Mouse (Mus musculus): Measurements from ENCODE around the gene Syncrip. TPM values are rescaled to one million over a fixed set of nuclear protein-coding genes. Genes with fewer than 3 reads are reported as not detected.

Syncrip gene
- polyA plus RNA-seq, 1 experiment, result 30.1 TPM

DNA sequence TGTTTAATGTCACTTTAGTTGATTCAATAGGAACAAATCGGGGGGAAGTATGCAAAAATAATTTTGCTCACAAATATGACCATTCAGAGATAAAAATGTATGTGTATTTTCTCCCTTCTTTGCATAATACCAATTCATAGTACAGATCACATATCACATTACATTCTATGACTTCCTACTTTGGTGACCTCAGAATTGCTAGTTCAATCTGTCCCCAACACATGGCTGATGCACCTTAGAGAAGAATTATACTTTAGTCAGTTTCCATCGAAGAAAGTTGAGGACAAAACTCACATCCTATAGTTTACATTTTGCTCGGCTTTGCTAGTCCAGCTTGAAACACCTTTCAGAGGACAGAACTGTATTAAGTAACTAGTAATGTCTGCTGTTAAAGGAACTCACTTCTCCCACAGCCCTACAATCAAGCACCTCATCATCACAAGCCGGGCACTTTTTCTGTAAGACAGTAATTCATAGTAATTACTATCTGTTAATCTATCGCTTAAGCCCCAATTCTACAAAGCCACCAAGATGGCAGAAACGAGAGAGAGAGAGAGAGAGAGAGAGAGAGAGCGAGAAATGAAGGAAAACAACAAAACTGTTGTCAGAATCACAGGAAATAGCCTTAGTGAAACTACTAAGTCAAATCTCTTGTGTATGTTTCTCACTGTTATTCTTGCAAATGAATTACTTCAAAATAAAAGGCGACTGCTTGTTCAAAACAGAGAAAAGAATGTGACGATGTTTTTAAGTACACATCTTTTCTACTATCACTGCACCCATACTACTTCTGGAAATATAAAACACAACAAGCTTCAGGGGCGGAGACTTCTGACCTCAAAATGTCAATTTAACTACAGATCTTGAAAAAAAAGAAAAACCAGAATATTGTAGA, 44.8 kb downstream of the Syncrip start:
- TF ChIP-seq CTCF (IDR thresholded peaks at IDR 0.05; ENCODE audit: borderline replicate concordance, insufficient read depth, low read depth, low read length) (no peak), POLR2A (IDR thresholded peaks at IDR 0.05; ENCODE audit: borderline replicate concordance, insufficient read depth, low read length) (no peak)
- Histone ChIP-seq H3K27ac (ENCODE audit: insufficient read depth, low read length) (no peak overlapping the region), H3K4me1 (ENCODE audit: control insufficient read depth, insufficient read depth, low read length) (peaks cover 8% of the 10 kb centered on the region), H3K4me3 (replicated peaks; ENCODE audit: insufficient read depth, low read depth, low read length) (peak overlapping the region; percentile 70), H3K27me3 (ENCODE audit: control insufficient read depth, insufficient read depth, low read length) (no peaks in the 10 kb centered on the region)
- 39% methylated on average over 10 of the region's 10 CpGs for WGBS
- DNase-seq, result no peak

DNA sequence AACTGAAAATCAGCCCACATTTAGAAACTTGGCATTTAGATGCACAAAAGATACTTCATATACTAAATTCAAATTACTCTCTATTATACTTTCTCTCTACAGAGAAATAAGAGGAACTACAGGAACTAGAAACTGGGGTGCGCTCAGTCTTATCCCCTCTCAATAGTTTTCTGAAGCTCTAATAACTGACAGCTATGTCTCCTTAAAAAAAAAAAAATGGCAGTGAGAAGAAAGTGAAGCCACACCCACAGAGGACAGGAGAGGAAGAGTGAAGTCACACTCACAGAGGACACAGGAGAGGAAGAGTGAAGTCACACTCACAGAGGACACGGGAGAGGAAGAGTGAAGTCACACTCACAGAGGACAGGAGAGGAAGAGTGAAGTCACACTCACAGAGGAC, 58.0 kb downstream of the Syncrip start:
- 86% methylated on average over 2 of the region's 2 CpGs for WGBS
- Histone ChIP-seq H3K4me3 (replicated peaks; ENCODE audit: insufficient read depth, low read depth, low read length) (no peak overlapping the region), H3K4me1 (ENCODE audit: control insufficient read depth, insufficient read depth, low read length) (no peaks in the 10 kb centered on the region), H3K27ac (ENCODE audit: insufficient read depth, low read length) (no peak overlapping the region), H3K27me3 (ENCODE audit: control insufficient read depth, insufficient read depth, low read length) (no peaks in the 10 kb centered on the region)
- TF ChIP-seq CTCF (IDR thresholded peaks at IDR 0.05; ENCODE audit: borderline replicate concordance, insufficient read depth, low read depth, low read length) (no peak), POLR2A (IDR thresholded peaks at IDR 0.05; ENCODE audit: borderline replicate concordance, insufficient read depth, low read length) (no peak)
- no peak for DNase-seq

DNA sequence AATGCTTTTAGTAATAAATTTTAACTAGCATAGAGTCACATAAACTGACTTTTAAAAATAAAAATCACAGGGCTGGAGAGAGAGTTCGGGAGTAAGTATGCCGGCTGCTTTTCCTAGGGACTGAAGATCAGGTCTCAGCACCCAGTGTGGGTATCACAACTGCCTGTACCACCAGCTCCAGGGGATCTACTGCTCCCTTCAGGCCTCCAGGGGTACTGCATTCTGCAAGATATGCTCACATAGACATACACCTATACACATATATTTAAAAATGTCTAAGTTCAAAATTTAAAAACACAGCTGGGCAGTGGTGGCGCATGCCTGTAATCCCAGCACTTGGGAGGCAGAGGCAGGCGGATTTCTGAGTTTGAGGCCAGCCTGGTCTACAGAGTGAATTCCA, 59.9 kb downstream of the Syncrip start:
- Histone ChIP-seq H3K27me3 (ENCODE audit: control insufficient read depth, insufficient read depth, low read length) (no peaks in the 10 kb centered on the region), H3K4me1 (ENCODE audit: control insufficient read depth, insufficient read depth, low read length) (no peaks in the 10 kb centered on the region), H3K27ac (ENCODE audit: insufficient read depth, low read length) (no peak overlapping the region), H3K4me3 (replicated peaks; ENCODE audit: insufficient read depth, low read depth, low read length) (no peak overlapping the region)
- no peak for TF ChIP-seq CTCF (IDR thresholded peaks at IDR 0.05; ENCODE audit: borderline replicate concordance, insufficient read depth, low read depth, low read length)
- no peak for TF ChIP-seq POLR2A (IDR thresholded peaks at IDR 0.05; ENCODE audit: borderline replicate concordance, insufficient read depth, low read length)
- WGBS, result 97% methylated on average over 4 of the region's 4 CpGs
- DNase-seq, result no peak

DNA sequence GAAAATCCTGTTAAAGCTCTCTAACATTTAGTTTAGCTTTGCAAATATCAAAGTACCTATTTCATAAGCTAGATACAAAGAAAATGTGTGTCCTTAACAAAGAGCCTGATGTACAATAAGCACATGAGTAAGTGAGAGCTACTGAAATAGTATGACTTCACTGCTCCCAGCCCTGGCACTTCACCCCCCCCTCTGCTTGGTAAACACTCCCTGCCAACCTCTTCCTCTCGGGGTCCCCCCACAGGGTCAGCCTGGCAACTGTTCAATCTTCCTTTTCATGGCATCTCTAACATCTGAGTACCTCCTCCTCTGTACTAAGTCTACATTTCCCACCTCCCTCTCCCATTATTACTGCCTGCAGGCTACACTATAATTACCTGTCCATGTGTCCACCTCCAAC, 65.6 kb downstream of the Syncrip start:
- TF ChIP-seq CTCF (IDR thresholded peaks at IDR 0.05; ENCODE audit: borderline replicate concordance, insufficient read depth, low read depth, low read length) (no peak), POLR2A (IDR thresholded peaks at IDR 0.05; ENCODE audit: borderline replicate concordance, insufficient read depth, low read length) (no peak)
- Histone ChIP-seq H3K4me1 (ENCODE audit: control insufficient read depth, insufficient read depth, low read length) (no peaks in the 10 kb centered on the region), H3K27me3 (ENCODE audit: control insufficient read depth, insufficient read depth, low read length) (no peaks in the 10 kb centered on the region), H3K4me3 (replicated peaks; ENCODE audit: insufficient read depth, low read depth, low read length) (no peak overlapping the region), H3K27ac (ENCODE audit: insufficient read depth, low read length) (no peak overlapping the region)
- 6% methylated on average over 1 of the region's 1 CpGs for WGBS
- DNase-seq, result no peak

DNA sequence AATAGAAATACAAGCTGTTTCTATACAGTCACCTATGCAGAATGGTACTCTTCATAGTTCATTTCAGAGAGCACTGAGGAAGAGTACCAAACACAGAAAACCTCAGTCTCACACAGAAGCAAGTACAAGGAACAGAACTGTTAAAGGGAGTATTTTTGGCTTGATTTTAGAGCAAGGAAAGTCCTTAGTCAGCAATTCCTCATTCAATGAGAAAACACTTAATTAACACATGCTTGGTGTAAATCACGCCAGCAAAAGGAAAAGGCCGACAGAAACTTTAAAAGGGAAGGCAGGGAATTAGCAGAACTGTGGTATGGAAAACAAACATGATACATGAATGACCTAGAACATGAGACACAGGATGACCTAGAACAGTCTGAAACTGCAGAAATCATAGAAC, 72.4 kb downstream of the Syncrip start:
- Histone ChIP-seq H3K4me1 (ENCODE audit: control insufficient read depth, insufficient read depth, low read length) (no peaks in the 10 kb centered on the region), H3K27me3 (ENCODE audit: control insufficient read depth, insufficient read depth, low read length) (no peaks in the 10 kb centered on the region), H3K4me3 (replicated peaks; ENCODE audit: insufficient read depth, low read depth, low read length) (no peak overlapping the region), H3K27ac (ENCODE audit: insufficient read depth, low read length) (no peak overlapping the region)
- 73% methylated on average over 2 of the region's 2 CpGs for WGBS
- no peak for DNase-seq
- TF ChIP-seq POLR2A (IDR thresholded peaks at IDR 0.05; ENCODE audit: borderline replicate concordance, insufficient read depth, low read length), result no peak
- TF ChIP-seq CTCF (IDR thresholded peaks at IDR 0.05; ENCODE audit: borderline replicate concordance, insufficient read depth, low read depth, low read length), result no peak

DNA sequence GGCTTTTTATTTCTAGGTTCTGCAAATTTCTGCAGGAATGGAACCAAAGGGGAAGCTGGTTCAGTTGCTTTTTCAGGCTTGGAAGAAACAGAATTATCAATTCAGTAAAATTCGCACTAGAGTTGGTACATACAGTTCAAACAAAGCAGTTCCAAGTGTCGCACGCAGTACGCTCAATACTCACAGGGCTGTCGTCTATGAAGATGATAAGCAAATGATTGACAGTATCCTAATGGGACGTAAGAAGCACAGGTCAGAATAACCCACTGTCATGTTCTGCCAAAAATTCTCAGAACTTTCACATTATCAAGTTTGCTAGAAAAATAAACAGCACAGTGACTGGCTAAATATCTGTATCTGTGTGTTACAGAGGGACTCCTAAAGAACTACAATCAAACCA, 77.9 kb downstream of the Syncrip start:
- WGBS, result 79% methylated on average over 6 of the region's 6 CpGs
- no peak overlapping the region for H3K27ac ChIP-seq (ENCODE audit: insufficient read depth, low read length)
- no peak overlapping the region for H3K4me3 ChIP-seq (replicated peaks; ENCODE audit: insufficient read depth, low read depth, low read length)
- H3K27me3 ChIP-seq (ENCODE audit: control insufficient read depth, insufficient read depth, low read length), result no peaks in the 10 kb centered on the region
- no peak for DNase-seq
- no peaks in the 10 kb centered on the region for H3K4me1 ChIP-seq (ENCODE audit: control insufficient read depth, insufficient read depth, low read length)
- TF ChIP-seq CTCF (IDR thresholded peaks at IDR 0.05; ENCODE audit: borderline replicate concordance, insufficient read depth, low read depth, low read length), result no peak

DNA sequence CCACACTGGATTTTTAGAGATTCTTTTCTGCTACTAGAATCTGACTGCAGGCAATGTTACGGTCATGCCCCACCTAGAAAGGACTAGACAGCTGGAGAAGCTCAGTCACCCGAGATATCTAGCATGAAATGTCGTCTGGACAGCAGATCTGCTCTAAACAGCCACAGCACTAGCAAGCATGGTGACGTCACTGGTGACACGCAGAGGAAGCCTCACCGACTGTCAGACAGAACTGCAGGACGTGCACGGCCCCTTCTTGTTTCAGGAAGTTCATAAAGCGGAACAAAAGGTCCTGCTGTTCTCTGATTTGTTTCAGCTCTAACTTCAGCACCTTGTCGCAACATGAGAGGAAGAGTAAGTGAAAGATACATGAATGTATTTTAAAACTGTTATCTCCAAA, 78.3 kb downstream of the Syncrip start:
- DNase-seq, result no peak
- 35% methylated on average over 10 of the region's 10 CpGs for WGBS
- Histone ChIP-seq H3K4me1 (ENCODE audit: control insufficient read depth, insufficient read depth, low read length) (no peaks in the 10 kb centered on the region), H3K27ac (ENCODE audit: insufficient read depth, low read length) (no peak overlapping the region), H3K27me3 (ENCODE audit: control insufficient read depth, insufficient read depth, low read length) (no peaks in the 10 kb centered on the region), H3K4me3 (replicated peaks; ENCODE audit: insufficient read depth, low read depth, low read length) (no peak overlapping the region)
- TF ChIP-seq CTCF (IDR thresholded peaks at IDR 0.05; ENCODE audit: borderline replicate concordance, insufficient read depth, low read depth, low read length) (no peak), POLR2A (IDR thresholded peaks at IDR 0.05; ENCODE audit: borderline replicate concordance, insufficient read depth, low read length) (no peak)

DNA sequence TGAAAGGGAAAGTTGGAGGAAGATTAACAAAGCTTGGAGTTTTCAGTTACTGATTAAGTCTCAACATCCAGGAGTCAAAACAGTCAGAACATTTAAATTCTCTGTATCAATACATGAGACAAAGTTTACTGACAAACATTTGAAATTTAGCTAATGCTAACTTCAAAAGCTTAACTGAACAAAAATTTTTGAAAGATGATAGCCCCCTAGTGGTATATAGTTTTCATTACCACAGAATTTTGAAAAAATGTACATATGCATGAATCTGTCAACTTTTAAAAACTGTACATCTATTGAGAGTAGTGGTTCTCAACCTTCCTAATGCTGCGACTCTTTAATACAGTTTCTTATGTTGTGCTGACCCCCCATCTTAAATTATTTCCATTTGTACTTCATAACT, 83.9 kb downstream of the Syncrip start:
- TF ChIP-seq CTCF (IDR thresholded peaks at IDR 0.05; ENCODE audit: borderline replicate concordance, insufficient read depth, low read depth, low read length), result no peak
- TF ChIP-seq POLR2A (IDR thresholded peaks at IDR 0.05; ENCODE audit: borderline replicate concordance, insufficient read depth, low read length), result no peak
- Histone ChIP-seq H3K27ac (ENCODE audit: insufficient read depth, low read length) (no peak overlapping the region), H3K4me3 (replicated peaks; ENCODE audit: insufficient read depth, low read depth, low read length) (no peak overlapping the region), H3K27me3 (ENCODE audit: control insufficient read depth, insufficient read depth, low read length) (no peaks in the 10 kb centered on the region; the same call in 1 of the 2 replicates), H3K4me1 (ENCODE audit: control insufficient read depth, insufficient read depth, low read length) (no peaks in the 10 kb centered on the region)
- DNase-seq, result no peak
- WGBS, result 62% methylated on average over 1 of the region's 1 CpGs

Other genes starting within 250 kb of the Syncrip start
- 3.8 and 4.6 TPM in 2 replicates for gene Nt5e, start 155.4 kb downstream of the Syncrip start, polyA plus RNA-seq (2012; rRNA removed)
- gene Snx14, start 43.6 kb downstream of the Syncrip start, polyA plus RNA-seq (2012; rRNA removed), result 50.4 and 52.6 TPM in 2 replicates
- gene Gm20537, start 26.0 kb downstream of the Syncrip start, polyA plus RNA-seq (2012; rRNA removed), result 0.36 and 0.49 TPM in 2 replicates
- 22.0 and 24.2 TPM in 2 replicates for gene Zfp949, start 65.4 kb upstream of the Syncrip start, polyA plus RNA-seq (2012; rRNA removed)
- gene Trim43a, start 98.3 kb upstream of the Syncrip start, polyA plus RNA-seq (2012; rRNA removed), result 0.36 and 0.52 TPM in 2 replicates
- gene Mthfsl, start 237.7 kb upstream of the Syncrip start, polyA plus RNA-seq (2012; rRNA removed), result 38.1 and 38.6 TPM in 2 replicates
- 0.15 TPM in 1 of 2 replicates, not detected in the other for gene Bcl2a1d, start 249.3 kb upstream of the Syncrip start, polyA plus RNA-seq (2012; rRNA removed)

All from cerebellum, adult 2 months (tissue).